In genomic region chr7:73165521-73165920, GRCm38 (mm10) we compare ENCODE assay signal across 18 mouse cellular contexts.
"Had no signal": no experiment of that assay in that cellular context is flagged by ENCODE, and none has a peak within 500 bp of the region (broad histone marks: within the 10 kb centered on the region; RNA-seq: fewer than 3 reads in every experiment).

No protein-coding gene starts in this region.

- H3K27ac ChIP-seq: midbrain, embryonic 10.5 days; midbrain, embryonic 12.5 days; neural tube, embryonic 13.5 days; neural tube, embryonic 15.5 days had no signal

- H3K9ac ChIP-seq: lung, embryonic 14.5 days; midbrain, embryonic 12.5 days; neural tube, embryonic 13.5 days; neural tube, embryonic 15.5 days had no signal

- ATAC-seq: midbrain, embryonic 16.5 days had no signal

- H3K9me3 ChIP-seq: midbrain, embryonic 12.5 days; neural tube, embryonic 13.5 days; neural tube, embryonic 15.5 days had no signal

- H3K27me3 ChIP-seq: neural tube, embryonic 13.5 days; neural tube, embryonic 15.5 days had no signal

- H3K4me3 ChIP-seq: midbrain, embryonic 10.5 days; midbrain, embryonic 12.5 days; myocyte; neural tube, embryonic 13.5 days; neural tube, embryonic 15.5 days had no signal

- H3K4me2 ChIP-seq: lung, embryonic 14.5 days; midbrain, embryonic 12.5 days; neural tube, embryonic 13.5 days; neural tube, embryonic 15.5 days had no signal

- DNase-seq: lung, embryonic 14.5 days; lung, postnatal 10 days; lung, postnatal 4 days; midbrain, embryonic 14.5 days; retina, postnatal 1 day; right cerebral cortex, adult 18-20 months; right cerebral cortex, postnatal 25 days; right cerebral cortex, postnatal 4 days; spleen, adult 18-20 months; thymus, adult 18-20 months; thymus, postnatal 14 days; thymus, postnatal 36 days had no signal

- H3K36me3 ChIP-seq: midbrain, embryonic 10.5 days; midbrain, embryonic 12.5 days; neural tube, embryonic 13.5 days; neural tube, embryonic 15.5 days had no signal
